Mouse (Mus musculus): ENCODE results near the gene Cdc14b. TPM values are rescaled to one million over a fixed set of nuclear protein-coding genes. Genes with fewer than 3 reads are reported as not detected.

Cdc14b gene
- total RNA-seq (2014; rRNA removed) = 2.2 and 5.5 TPM in 2 replicates
- 2.3 and 2.7 TPM in 2 replicates for polyA plus RNA-seq (2015; fragmentation: Nextera tagmentation; extraction: Ambion mirVana)

GRCm38 (mm10) chr13:64274879-64275753 lies at the start of gene Cdc14b:
TSS of gene Cdc14b (minus strand) at chr13:64275290.
- WGBS = 1% methylated on average over 57 of the region's 57 CpGs
- ATAC-seq (peak; percentile 94), DNase-seq (ENCODE audit: low spot score) (peak; percentile 88)
- Histone ChIP-seq H3K27ac (no peak within 1 kb of the TSS), H3K9ac (replicated peaks; ENCODE audit: low read length) (peak within 1 kb of the TSS; percentile 56), H3K9me3 (ENCODE audit: low read length) (no peaks in the 10 kb centered on the region), H3K36me3 (ENCODE audit: insufficient read depth, low read length) (no peaks in the 10 kb centered on the region), H3K4me2 (ENCODE audit: low read depth, low read length) (peak within 1 kb of the TSS; percentile 100), H3K27me3 (ENCODE audit: insufficient read depth, low read length) (peaks cover 7% of the 10 kb centered on the region; the same call in 1 of the 2 replicates), H3K4me3 (ENCODE audit: low read length) (peak within 1 kb of the TSS; percentile 76), H3K4me1 (ENCODE audit: insufficient read depth, low read length) (0 out of 2 replicates have a peak, but pooled peaks cover 4% of the 10 kb centered on the region)
- no peak for TF ChIP-seq CTCF (IDR thresholded peaks at IDR 0.05; ENCODE audit: low read depth)

- Histone ChIP-seq H3K36me3 (ENCODE audit: insufficient read depth, low read length) (no peaks in the 10 kb centered on the region), H3K27me3 (ENCODE audit: insufficient read depth, low read length) (no peaks in the 10 kb centered on the region), H3K9me3 (ENCODE audit: low read length) (no peaks in the 10 kb centered on the region), H3K9ac (replicated peaks; ENCODE audit: low read length) (no peak overlapping the region), H3K4me3 (ENCODE audit: low read length) (no peak overlapping the region), H3K4me1 (ENCODE audit: insufficient read depth, low read length) (no peaks in the 10 kb centered on the region), H3K4me2 (ENCODE audit: low read depth, low read length) (no peak overlapping the region), H3K27ac (no peak overlapping the region)
- WGBS = 78% methylated on average over 8 of the region's 8 CpGs
- ATAC-seq = no peak
- no peak for TF ChIP-seq CTCF (IDR thresholded peaks at IDR 0.05; ENCODE audit: low read depth)
- DNase-seq (ENCODE audit: low spot score) = no peak
These were observed 47.6 kb upstream of the Cdc14b start for GRCm38 (mm10) chr13:64322561-64323281.

GRCm38 (mm10) chr13:64320334-64320733 lies 45.2 kb upstream of the Cdc14b start:
- no peak overlapping the region for H3K9ac ChIP-seq (replicated peaks; ENCODE audit: low read length)
- 80% methylated on average over 8 of the region's 8 CpGs for WGBS
- no peak overlapping the region for H3K4me2 ChIP-seq (ENCODE audit: low read depth, low read length)
- no peaks in the 10 kb centered on the region for H3K36me3 ChIP-seq (ENCODE audit: insufficient read depth, low read length)
- H3K4me1 ChIP-seq (ENCODE audit: insufficient read depth, low read length) = no peaks in the 10 kb centered on the region
- ATAC-seq (no peak), DNase-seq (ENCODE audit: low spot score) (no peak)
- no peaks in the 10 kb centered on the region for H3K9me3 ChIP-seq (ENCODE audit: low read length)
- TF ChIP-seq CTCF (IDR thresholded peaks at IDR 0.05; ENCODE audit: low read depth) = no peak
- H3K27ac ChIP-seq = no peak overlapping the region
- H3K4me3 ChIP-seq (ENCODE audit: low read length) = no peak overlapping the region
- H3K27me3 ChIP-seq (ENCODE audit: insufficient read depth, low read length) = no peaks in the 10 kb centered on the region

- Histone ChIP-seq H3K27ac (no peak overlapping the region), H3K4me2 (ENCODE audit: low read depth, low read length) (no peak overlapping the region), H3K27me3 (ENCODE audit: insufficient read depth, low read length) (no peaks in the 10 kb centered on the region), H3K9ac (replicated peaks; ENCODE audit: low read length) (no peak overlapping the region), H3K4me3 (ENCODE audit: low read length) (no peak overlapping the region), H3K36me3 (ENCODE audit: insufficient read depth, low read length) (no peaks in the 10 kb centered on the region), H3K4me1 (ENCODE audit: insufficient read depth, low read length) (no peaks in the 10 kb centered on the region), H3K9me3 (ENCODE audit: low read length) (no peaks in the 10 kb centered on the region)
- ATAC-seq (no peak), DNase-seq (ENCODE audit: low spot score) (no peak)
- TF ChIP-seq CTCF (IDR thresholded peaks at IDR 0.05; ENCODE audit: low read depth) = peak; percentile 4; the same call in 1 of the 2 replicates
These were observed 44.7 kb upstream of the Cdc14b start for GRCm38 (mm10) chr13:64319782-64320181.

GRCm38 (mm10) chr13:64318355-64318754 lies 43.3 kb upstream of the Cdc14b start:
- no peaks in the 10 kb centered on the region for H3K27me3 ChIP-seq (ENCODE audit: insufficient read depth, low read length)
- H3K9ac ChIP-seq (replicated peaks; ENCODE audit: low read length) = no peak overlapping the region
- ATAC-seq = no peak
- no peak overlapping the region for H3K4me2 ChIP-seq (ENCODE audit: low read depth, low read length)
- no peak overlapping the region for H3K4me3 ChIP-seq (ENCODE audit: low read length)
- DNase-seq (ENCODE audit: low spot score) = peak; percentile 64
- H3K36me3 ChIP-seq (ENCODE audit: insufficient read depth, low read length) = no peaks in the 10 kb centered on the region
- no peaks in the 10 kb centered on the region for H3K4me1 ChIP-seq (ENCODE audit: insufficient read depth, low read length)
- no peak for TF ChIP-seq CTCF (IDR thresholded peaks at IDR 0.05; ENCODE audit: low read depth)
- H3K27ac ChIP-seq = no peak overlapping the region
- H3K9me3 ChIP-seq (ENCODE audit: low read length) = no peaks in the 10 kb centered on the region
- WGBS = 44% methylated on average over 2 of the region's 2 CpGs

GRCm38 (mm10) chr13:64315483-64316050 lies 40.5 kb upstream of the Cdc14b start:
- WGBS = 3% methylated on average over 3 of the region's 3 CpGs
- H3K4me1 ChIP-seq (ENCODE audit: insufficient read depth, low read length) = no peaks in the 10 kb centered on the region
- H3K4me3 ChIP-seq (ENCODE audit: low read length) = no peak overlapping the region

More at GRCm38 (mm10) chr13:64315483-64316050, 40.5 kb upstream of the Cdc14b start:
- H3K27me3 ChIP-seq (ENCODE audit: insufficient read depth, low read length) = no peaks in the 10 kb centered on the region
- DNase-seq (ENCODE audit: low spot score) (peak; percentile 89), ATAC-seq (no peak)
- no peaks in the 10 kb centered on the region for H3K36me3 ChIP-seq (ENCODE audit: insufficient read depth, low read length)
- H3K9me3 ChIP-seq (ENCODE audit: low read length) = no peaks in the 10 kb centered on the region
- no peak overlapping the region for H3K9ac ChIP-seq (replicated peaks; ENCODE audit: low read length)
- peak; percentile 79 for TF ChIP-seq CTCF (IDR thresholded peaks at IDR 0.05; ENCODE audit: low read depth)
- no peak overlapping the region for H3K4me2 ChIP-seq (ENCODE audit: low read depth, low read length)
- H3K27ac ChIP-seq = no peak overlapping the region
